Mouse (Mus musculus): ENCODE results near the gene Exoc6b.
A peak's percentile ranks its signal among the peaks of the same experiment; 100 is the strongest.

DNA sequence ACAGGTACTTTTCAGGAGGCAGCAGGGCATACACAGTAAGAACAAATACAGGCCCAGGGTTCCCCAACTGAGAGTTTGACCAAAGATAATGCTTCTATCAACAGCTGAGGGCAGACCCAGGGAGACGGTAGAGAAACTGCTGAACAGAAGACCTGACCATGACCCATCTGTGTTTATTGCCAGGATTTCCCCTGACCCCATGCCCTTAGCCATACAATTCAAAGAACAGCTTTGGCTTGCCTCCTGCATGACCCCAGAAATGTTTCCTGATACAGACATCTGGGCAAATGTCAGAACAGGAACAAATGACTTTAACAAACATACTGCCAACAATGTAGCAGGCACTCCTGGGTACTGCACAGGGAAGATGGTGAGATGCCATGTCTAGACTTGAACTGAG is 439.0 kb downstream of the Exoc6b start:
- TF ChIP-seq CTCF (IDR thresholded peaks at IDR 0.05; ENCODE audit: low read depth) (no peak), EP300 (IDR thresholded peaks at IDR 0.05; ENCODE audit: low read depth) (peak; percentile 39; the same call in 1 of the 2 replicates)
